Mouse (Mus musculus): ENCODE results near the gene Btla. TPM values are rescaled to one million over a fixed set of nuclear protein-coding genes. Genes with fewer than 3 reads are reported as not detected.

Btla gene
- polyA plus RNA-seq (2012; rRNA removed), result 1.0 and 1.3 TPM in 2 replicates

GRCm38 (mm10) chr16:45223648-45224388, at the start of gene Btla:
Gene Btla (plus strand): TSS chr16:45224315.
- DNase-seq (ENCODE audit: low spot score), result no peak

GRCm38 (mm10) chr16:45178552-45178951, 45.6 kb upstream of the Btla start:
- DNase-seq (ENCODE audit: low spot score), result no peak

GRCm38 (mm10) chr16:45181824-45182223, 42.3 kb upstream of the Btla start:
- no peak for DNase-seq (ENCODE audit: low spot score)

- DNase-seq (ENCODE audit: low spot score), result peak; percentile 26
Observed at GRCm38 (mm10) chr16:45192613-45193012, 31.5 kb upstream of the Btla start.

- no peak for DNase-seq (ENCODE audit: low spot score)
Observed at GRCm38 (mm10) chr16:45196816-45197215, 27.3 kb upstream of the Btla start.

GRCm38 (mm10) chr16:45201395-45201794, 22.7 kb upstream of the Btla start:
- DNase-seq (ENCODE audit: low spot score), result no peak

GRCm38 (mm10) chr16:45204438-45204837, 19.7 kb upstream of the Btla start:
- DNase-seq (ENCODE audit: low spot score), result no peak

- DNase-seq (ENCODE audit: low spot score), result no peak
Observed at GRCm38 (mm10) chr16:45204859-45205670, 19.1 kb upstream of the Btla start.

GRCm38 (mm10) chr16:45222016-45222415, 2.1 kb upstream of the Btla start:
- DNase-seq (ENCODE audit: low spot score), result no peak

- no peak for DNase-seq (ENCODE audit: low spot score)
Observed at GRCm38 (mm10) chr16:45222771-45223170, 1.3 kb upstream of the Btla start.

- DNase-seq (ENCODE audit: low spot score), result no peak
Observed at GRCm38 (mm10) chr16:45224431-45225008, 405 bp downstream of the Btla start.

GRCm38 (mm10) chr16:45227002-45227401, 2.9 kb downstream of the Btla start:
- DNase-seq (ENCODE audit: low spot score), result no peak

GRCm38 (mm10) chr16:45231296-45231695, 7.2 kb downstream of the Btla start:
- DNase-seq (ENCODE audit: low spot score), result no peak

- no peak for DNase-seq (ENCODE audit: low spot score)
Observed at GRCm38 (mm10) chr16:45233007-45233406, 8.9 kb downstream of the Btla start.

GRCm38 (mm10) chr16:45242700-45243099, 18.6 kb downstream of the Btla start:
- DNase-seq (ENCODE audit: low spot score), result no peak

- DNase-seq (ENCODE audit: low spot score), result no peak
Observed at GRCm38 (mm10) chr16:45244930-45245472, 20.9 kb downstream of the Btla start.

GRCm38 (mm10) chr16:45249761-45250160, 25.6 kb downstream of the Btla start:
- no peak for DNase-seq (ENCODE audit: low spot score)

- DNase-seq (ENCODE audit: low spot score), result no peak
Observed at GRCm38 (mm10) chr16:45250317-45250716, 26.2 kb downstream of the Btla start.

- DNase-seq (ENCODE audit: low spot score), result no peak
Observed at GRCm38 (mm10) chr16:45251773-45252413, 27.8 kb downstream of the Btla start.

- DNase-seq (ENCODE audit: low spot score), result no peak
Observed at GRCm38 (mm10) chr16:45255183-45255861, 31.2 kb downstream of the Btla start.

GRCm38 (mm10) chr16:45256895-45257294, 32.8 kb downstream of the Btla start:
- DNase-seq (ENCODE audit: low spot score), result no peak
